Mouse (Mus musculus): ENCODE data around the gene Kansl1l. TPM values are rescaled to one million over a fixed set of nuclear protein-coding genes. Genes with fewer than 3 reads are reported as not detected.
A peak's percentile ranks its signal among the peaks of the same experiment; 100 is the strongest.

Gene Kansl1l
- 18.7 and 41.9 TPM in 2 replicates for total RNA-seq (2015; ENCODE audit: low replicate concordance)
- 19.5 and 21.9 TPM in 2 replicates for total RNA-seq (2017; ENCODE audit: low replicate concordance)

DNA sequence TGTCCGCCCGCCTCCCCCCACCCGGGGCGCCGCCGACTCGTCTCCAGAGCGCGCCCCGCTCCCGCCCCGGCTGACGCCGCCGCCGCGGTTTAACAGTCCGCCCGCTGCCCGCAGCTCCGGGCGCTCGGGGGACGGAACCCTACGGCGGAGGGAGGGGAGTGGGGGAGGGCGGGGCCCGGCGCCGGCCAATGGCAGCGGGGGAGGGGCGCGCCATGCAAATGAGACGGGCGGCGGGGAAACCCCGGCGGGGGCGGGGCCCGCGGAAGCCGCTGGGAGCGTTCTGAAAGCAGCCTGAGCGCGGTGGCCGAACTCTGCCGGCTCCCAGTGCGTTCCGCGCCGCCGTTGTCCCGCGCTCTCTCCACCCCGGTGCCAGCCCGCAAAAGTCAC, at the start of gene Kansl1l:
TSS of gene Kansl1l (minus strand) at position 110 of the 387 bp plus-strand sequence.
- peak; percentile 85 for ATAC-seq (replicated peaks; ENCODE audit: low FRiP score, poor library complexity, severe bottlenecking)

GRCm38 (mm10) chr1:66865633-66866032, 48.3 kb upstream of the Kansl1l start:
- no peak for ATAC-seq (replicated peaks; ENCODE audit: low FRiP score, poor library complexity, severe bottlenecking)

GRCm38 (mm10) chr1:66863741-66864495, 46.6 kb upstream of the Kansl1l start:
- no peak for ATAC-seq (replicated peaks; ENCODE audit: low FRiP score, poor library complexity, severe bottlenecking)

GRCm38 (mm10) chr1:66862712-66863511, 45.5 kb upstream of the Kansl1l start, which contains the start of gene Acadl:
Acadl (minus strand) TSS chr1:66863277.
- ATAC-seq (replicated peaks; ENCODE audit: low FRiP score, poor library complexity, severe bottlenecking), result peak; percentile 84

GRCm38 (mm10) chr1:66861764-66862672, 44.7 kb upstream of the Kansl1l start:
- peak; percentile 50 for ATAC-seq (replicated peaks; ENCODE audit: low FRiP score, poor library complexity, severe bottlenecking)

DNA sequence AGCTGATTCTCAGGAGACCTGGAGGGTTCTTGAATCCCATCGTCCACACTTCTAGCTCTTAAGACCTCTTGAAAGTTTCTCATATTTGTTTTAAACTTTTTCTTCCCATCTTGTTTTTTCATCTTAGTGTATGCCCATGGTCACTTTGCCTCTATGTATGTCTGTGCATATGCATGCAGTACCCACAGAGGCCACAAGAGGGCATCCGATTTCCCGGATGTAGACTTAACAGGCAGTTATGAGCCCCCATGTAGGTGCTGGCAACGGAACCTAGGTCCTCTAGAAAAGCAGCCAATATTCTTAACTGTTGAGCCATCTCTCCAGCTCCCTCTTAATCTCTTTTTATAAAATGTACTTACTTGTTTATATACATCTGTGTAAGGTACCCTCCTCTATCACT, 30.1 kb upstream of the Kansl1l start:
- ATAC-seq (replicated peaks; ENCODE audit: low FRiP score, poor library complexity, severe bottlenecking), result peak; percentile 67; the same call in 1 of the 2 replicates

DNA sequence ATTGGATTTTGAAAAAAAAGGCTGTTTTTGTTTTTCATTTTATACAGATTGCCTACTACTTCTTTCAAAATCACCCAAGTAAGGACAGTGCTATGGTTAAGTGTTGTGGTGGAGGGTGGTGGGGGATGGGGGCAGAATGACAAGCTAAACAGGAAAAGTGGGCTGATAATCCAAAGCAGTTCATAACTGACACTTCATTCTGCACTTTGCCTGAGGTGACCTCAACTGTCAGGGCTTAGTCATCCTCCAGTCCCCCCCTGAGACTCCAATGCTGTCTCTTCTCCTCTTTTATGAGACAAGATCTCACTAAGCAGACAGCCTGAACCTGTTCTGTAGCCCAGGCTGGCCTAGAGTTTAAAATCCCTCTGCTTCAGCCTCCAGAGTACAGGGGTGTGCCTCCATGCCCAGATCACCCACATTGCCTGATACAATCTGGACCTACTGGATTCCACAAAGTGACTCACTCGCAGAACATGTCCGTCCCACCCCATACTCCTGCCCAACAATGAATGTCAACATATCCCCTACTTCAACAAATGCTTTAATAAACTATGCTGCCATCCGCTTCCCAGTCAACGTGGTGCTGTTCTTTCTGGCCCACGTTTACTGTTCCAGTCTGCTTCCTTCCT, 28.4 kb upstream of the Kansl1l start:
- ATAC-seq (replicated peaks; ENCODE audit: low FRiP score, poor library complexity, severe bottlenecking), result no peak

DNA sequence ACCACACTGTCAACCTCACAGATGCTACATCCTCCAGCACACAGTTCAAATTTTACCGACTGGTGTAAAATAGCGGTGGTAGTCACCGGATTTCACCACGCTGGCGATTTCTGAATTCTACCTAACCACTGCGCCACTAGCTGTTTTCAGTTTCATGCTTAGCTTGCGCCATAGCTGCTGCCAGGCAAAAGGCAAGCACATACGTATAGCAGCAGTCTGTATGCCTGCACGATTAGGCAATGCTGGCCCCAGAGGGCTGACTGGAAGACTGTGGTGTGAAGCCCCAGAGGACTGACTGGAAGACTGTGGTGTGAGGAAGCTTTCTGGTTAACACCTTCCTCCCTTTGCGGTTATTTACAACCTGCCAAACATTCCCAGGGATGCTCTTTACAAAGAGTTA, 24.6 kb upstream of the Kansl1l start:
- ATAC-seq (replicated peaks; ENCODE audit: low FRiP score, poor library complexity, severe bottlenecking), result no peak

- no peak for ATAC-seq (replicated peaks; ENCODE audit: low FRiP score, poor library complexity, severe bottlenecking)
Measured at GRCm38 (mm10) chr1:66841510-66841909, 24.1 kb upstream of the Kansl1l start.

DNA sequence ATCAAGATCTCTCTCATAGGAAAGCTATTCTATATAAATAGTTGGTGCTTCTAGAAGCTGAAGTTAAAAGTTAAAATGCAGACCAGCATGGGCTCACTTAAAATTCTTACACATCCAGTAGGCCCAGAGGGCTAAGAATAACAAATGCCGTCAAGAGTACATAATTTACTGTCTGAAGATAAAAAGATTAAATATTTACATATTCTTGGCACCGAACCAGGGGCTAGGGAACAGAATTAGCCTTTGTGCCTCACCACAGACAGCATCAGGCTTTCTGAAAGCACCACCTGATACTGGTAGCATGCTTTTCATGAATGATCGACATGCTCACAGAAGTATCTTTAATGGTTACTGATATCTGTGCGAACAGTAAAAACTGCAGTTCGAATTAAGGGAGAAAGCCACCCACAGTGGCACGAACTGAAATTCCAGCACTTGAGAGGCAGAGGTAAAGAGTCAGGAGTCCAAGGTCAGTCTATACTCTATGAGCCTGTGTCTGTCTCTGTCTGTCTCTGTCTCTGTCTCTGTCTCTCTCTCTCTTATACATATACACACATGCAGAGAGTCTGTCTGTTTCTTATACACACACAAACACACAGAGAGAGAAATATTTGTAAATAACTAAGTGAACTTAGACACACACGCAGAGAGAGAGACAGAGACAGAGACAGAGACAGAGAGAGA, 22.5 kb upstream of the Kansl1l start:
- no peak for ATAC-seq (replicated peaks; ENCODE audit: low FRiP score, poor library complexity, severe bottlenecking)

DNA sequence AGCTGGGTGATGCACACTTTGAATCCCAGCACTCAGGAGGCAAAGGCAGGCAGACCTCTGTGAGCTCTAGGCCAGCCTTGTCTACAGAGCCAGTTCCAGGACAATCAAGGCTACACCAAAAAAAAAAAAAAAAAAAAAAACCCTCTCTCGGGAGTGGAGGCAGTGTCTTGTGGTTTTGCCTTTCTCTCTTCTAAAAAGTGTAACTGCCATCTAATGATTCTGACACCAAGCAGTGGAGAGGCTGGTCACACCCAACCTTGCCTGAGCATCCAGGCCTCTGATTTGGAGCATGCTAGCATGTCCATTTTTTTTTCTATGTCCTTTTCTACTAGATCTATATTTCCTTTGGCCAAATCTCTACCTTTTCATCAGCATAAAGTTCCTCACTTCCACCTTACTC, 21.8 kb upstream of the Kansl1l start:
- no peak for ATAC-seq (replicated peaks; ENCODE audit: low FRiP score, poor library complexity, severe bottlenecking)

DNA sequence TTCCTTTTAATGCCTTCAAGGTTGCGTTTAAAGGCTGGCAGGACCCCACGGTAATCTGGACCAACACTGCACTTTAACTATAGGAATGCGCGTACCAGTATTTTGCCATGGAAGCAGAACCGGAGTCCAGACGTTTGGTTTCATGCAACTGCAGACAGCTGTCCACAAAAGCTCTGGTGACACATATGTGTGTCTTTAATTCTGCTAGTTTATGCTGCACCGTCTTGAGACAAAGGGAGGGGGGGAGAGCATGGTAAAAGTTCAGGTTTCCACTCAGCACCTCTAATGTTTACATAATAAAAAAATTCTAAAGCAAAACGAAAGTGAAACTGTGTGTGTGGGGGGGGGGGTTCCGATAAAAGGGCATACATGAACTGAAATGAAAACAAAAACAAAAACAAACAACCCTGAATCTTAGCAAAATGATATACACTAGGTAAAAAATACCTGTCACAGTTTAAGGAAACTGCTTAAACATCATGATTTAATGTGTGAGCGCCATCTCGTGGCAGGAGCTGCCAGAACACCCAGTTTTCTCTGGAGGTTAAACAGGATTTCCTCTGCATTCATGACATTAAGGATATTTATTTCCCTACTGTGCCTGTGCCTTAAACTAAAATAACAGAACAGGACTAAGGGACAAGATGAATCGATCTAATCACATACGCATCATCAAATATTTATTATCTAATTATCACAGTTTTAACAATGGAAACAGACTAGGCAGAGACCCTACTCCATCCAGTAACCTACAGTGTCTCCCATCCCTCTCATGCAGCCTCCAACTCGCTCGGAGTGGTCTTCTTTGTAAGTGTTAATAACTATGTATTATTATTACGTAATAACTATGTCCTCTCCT, 21.1 kb upstream of the Kansl1l start:
- peak; percentile 87 for ATAC-seq (replicated peaks; ENCODE audit: low FRiP score, poor library complexity, severe bottlenecking)

DNA sequence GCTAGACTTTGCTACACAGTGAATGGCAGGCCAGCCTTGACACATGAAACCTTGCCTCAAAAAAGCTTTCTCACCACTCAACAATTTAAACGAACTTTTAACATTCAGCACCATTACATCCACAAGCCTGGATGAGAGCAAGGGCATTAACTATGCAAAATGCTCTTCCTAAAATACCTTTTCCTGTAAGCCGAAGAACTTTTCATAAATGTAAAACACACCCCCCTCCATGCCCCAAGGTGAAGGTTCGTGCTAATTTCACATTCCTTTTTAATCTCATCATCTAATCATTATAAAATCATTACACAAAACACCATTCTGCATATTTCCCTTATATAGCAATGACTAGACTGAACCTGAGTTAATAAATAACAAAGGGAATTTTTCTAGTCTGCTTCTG, 19.8 kb upstream of the Kansl1l start:
- no peak for ATAC-seq (replicated peaks; ENCODE audit: low FRiP score, poor library complexity, severe bottlenecking)

DNA sequence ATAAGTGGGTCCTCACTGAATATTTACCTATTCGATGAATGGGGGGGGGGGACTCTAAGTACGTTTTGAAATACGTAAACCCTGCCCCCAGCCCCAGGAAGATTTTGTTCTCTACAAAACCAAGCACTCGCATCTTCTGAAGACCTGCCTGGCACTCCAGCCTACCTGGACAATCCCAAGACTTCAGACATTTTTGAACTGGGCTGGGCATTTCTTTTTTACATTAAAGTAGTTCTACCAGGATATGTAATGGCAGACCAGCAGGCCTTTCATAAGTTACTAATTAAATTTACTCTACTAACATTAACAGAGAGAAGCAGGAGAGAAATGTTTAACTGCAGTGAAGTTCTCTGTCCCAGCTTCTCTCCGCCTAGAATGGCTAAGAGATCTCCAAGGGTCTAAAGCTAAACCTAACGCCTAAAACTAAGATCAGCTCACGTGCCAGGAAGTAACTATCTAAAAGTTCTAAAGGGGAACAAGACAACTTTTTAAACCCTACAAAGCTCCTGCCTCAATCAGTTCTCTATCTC, 15.3 kb upstream of the Kansl1l start:
- ATAC-seq (replicated peaks; ENCODE audit: low FRiP score, poor library complexity, severe bottlenecking), result no peak

GRCm38 (mm10) chr1:66831824-66832600, 14.7 kb upstream of the Kansl1l start:
- no peak for ATAC-seq (replicated peaks; ENCODE audit: low FRiP score, poor library complexity, severe bottlenecking)

DNA sequence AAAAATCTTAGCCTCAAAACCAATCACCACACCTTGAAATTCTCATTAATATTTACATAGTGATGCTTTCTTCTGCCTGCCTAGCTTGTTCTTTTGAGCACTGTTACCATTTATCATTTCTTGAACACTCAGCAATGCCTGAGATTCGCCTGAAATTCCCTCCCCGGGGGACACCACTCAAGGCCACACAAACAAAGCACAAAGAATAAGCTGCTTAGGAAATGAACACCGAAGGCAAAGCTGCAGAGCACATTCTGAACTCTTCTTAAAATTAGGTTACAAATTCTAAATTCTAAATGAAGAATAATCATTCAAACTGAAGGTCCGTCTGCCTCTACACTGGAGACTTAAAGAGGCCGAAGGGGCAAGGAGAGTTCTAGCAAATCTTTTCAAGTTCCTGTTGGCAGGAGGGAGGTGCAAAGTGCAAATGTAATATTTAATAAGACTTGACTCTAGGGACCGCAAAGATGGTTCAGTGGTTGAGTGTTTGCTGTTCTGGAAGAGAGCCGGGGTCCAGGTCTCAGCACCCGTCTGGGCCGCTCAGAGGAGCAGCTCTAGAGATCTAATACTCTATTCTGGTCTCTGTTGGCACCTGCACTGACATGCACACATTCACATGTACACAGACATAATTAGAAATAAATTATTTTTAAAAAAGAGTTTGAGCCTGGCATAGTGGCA, 12.2 kb upstream of the Kansl1l start:
- ATAC-seq (replicated peaks; ENCODE audit: low FRiP score, poor library complexity, severe bottlenecking), result no peak
